Mouse (Mus musculus): ENCODE measurements around the gene Nlk. TPM values are rescaled to one million over a fixed set of nuclear protein-coding genes. Genes with fewer than 3 reads are reported as not detected.

Gene Nlk
- 24.7 and 28.8 TPM in 2 replicates for polyA plus RNA-seq (2012; rRNA removed)

GRCm38 (mm10) chr11:78696777-78697752, at the start of gene Nlk:
Gene Nlk (minus strand): TSS chr11:78697373.

DNA sequence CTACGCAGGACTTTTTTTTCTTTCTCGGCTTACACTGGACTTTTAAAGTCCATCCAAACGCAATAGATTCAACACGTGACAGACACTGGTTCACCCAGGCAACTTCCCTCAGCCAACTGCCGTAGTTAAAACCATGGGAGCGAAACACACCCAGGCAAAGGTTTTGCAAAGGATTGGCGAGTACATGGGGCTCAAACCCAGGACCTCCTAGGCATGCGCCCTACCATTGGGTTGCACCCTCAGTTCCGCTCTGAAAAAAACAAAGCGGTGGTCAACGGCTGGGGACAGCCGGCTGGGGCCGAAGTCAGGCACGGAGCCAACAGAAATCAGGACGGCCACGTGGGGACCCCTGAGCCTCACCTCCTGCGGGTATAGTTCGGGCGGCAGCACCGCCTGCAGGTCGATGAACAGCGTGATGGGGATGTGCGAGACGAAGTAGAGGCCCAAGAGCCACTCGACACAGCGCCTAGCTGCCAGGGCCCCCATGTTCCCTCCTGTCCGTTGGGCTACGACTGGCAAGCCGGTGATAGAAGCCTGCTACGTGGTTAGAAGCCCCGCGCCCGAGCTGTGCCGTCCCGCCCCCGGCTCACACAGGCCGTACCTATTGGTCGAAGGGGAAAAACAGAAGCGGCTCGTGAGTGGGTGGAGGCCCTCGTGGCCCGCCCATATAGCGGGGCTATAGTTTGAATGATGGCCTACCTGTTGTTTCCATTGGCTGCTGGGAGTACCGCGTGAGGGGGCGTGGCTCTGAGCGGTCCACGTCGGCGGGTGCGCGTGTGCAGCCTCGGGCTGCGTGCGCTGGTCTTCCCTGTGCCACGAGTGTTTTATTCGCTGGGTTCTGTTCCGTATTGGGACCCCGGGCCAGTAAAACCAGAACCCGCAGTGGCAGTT, 146.8 kb downstream of the Nlk start, which contains the start of gene Tmem97:
Gene Tmem97 (minus strand): TSS at position 610 of the 891 bp plus-strand sequence.

GRCm38 (mm10) chr11:78536080-78536689, 161.0 kb downstream of the Nlk start, which contains the start of the genes Tnfaip1 and Ift20:
Gene Tnfaip1 (minus strand): TSS chr11:78536332.
Gene Ift20 (plus strand): TSS chr11:78536361.

Other genes with a start within 250 kb of the Nlk start
- gene Slc46a1, start 231.7 kb downstream of the Nlk start, polyA plus RNA-seq (2012; rRNA removed) = 7.5 and 11.2 TPM in 2 replicates
- gene Sarm1, start 199.6 kb downstream of the Nlk start, polyA plus RNA-seq (2012; rRNA removed) = 10.7 and 11.2 TPM in 2 replicates
- 49.4 and 66.4 TPM in 2 replicates for gene Vtn, start 198.3 kb downstream of the Nlk start, polyA plus RNA-seq (2012; rRNA removed)
- gene Sebox, start 193.9 kb downstream of the Nlk start, polyA plus RNA-seq (2012; rRNA removed) = 0.10 and 0.11 TPM in 2 replicates
- gene Tmem199, start 185.2 kb downstream of the Nlk start, polyA plus RNA-seq (2012; rRNA removed) = 54.8 and 64.1 TPM in 2 replicates
- 82.8 and 83.1 TPM in 2 replicates for gene Poldip2, start 185.2 kb downstream of the Nlk start, polyA plus RNA-seq (2012; rRNA removed)
- 39.3 and 54.4 TPM in 2 replicates for gene Tnfaip1, start 161.0 kb downstream of the Nlk start, polyA plus RNA-seq (2012; rRNA removed)
- 69.3 and 94.2 TPM in 2 replicates for gene Ift20, start 161.0 kb downstream of the Nlk start, polyA plus RNA-seq (2012; rRNA removed)
- gene Tmem97, start 146.6 kb downstream of the Nlk start, polyA plus RNA-seq (2012; rRNA removed) = 21.7 and 31.9 TPM in 2 replicates
- 23.3 and 39.6 TPM in 2 replicates for gene Ccnq, start 54.4 kb upstream of the Nlk start, polyA plus RNA-seq (2012; rRNA removed)
- gene Lyrm9, start 129.2 kb upstream of the Nlk start, polyA plus RNA-seq (2012; rRNA removed) = 3.9 and 11.6 TPM in 2 replicates
- 0.44 and 0.67 TPM in 2 replicates for gene Nos2, start 223.4 kb upstream of the Nlk start, polyA plus RNA-seq (2012; rRNA removed)